Mouse (Mus musculus) bone marrow, adult 2 months (tissue): ENCODE data around the gene Ralgapa2. TPM values are rescaled to one million over a fixed set of nuclear protein-coding genes. Genes with fewer than 3 reads are reported as not detected.

Source experiments
- H3K27ac ChIP-seq: fragments of 200-500 bp; 2 replicates; pipeline ENCODE4 v1.5.1; 2012; ENCODE audit warnings: low read depth, mild to moderate bottlenecking, control low read depth, inconsistent platforms, low read length; ENCODE audit not compliant: control insufficient read depth, poor library complexity, insufficient read depth
- H3K4me1 ChIP-seq: fragments of 200-500 bp; 2 replicates; pipeline ENCODE4 v1.6.1; 2011; ENCODE audit warnings: low read length; ENCODE audit not compliant: control insufficient read depth, insufficient read depth
- H3K4me3 ChIP-seq: fragments of 200-500 bp; replicated peaks from 2 replicates; pipeline ENCODE3; 2011; ENCODE audit warnings: mild to moderate bottlenecking, low read depth, low read length, control low read depth; ENCODE audit not compliant: control insufficient read depth
- CTCF ChIP-seq: fragments of 200-500 bp; IDR thresholded peaks from 2 replicates; pipeline ENCODE4 v1.5.1; 2011; ENCODE audit warnings: low read length, control low read depth; ENCODE audit not compliant: control insufficient read depth, insufficient read depth
- POLR2A ChIP-seq: fragments of 200-500 bp; IDR thresholded peaks from 2 replicates; pipeline ENCODE4 v1.6.1; 2011; ENCODE audit warnings: low read depth, mild to moderate bottlenecking, control low read depth, low read length, borderline replicate concordance; ENCODE audit not compliant: control insufficient read depth
- WGBS: fragments of 180-500 bp; shearing (Covaris S2); methylation state at CpG from one replicate; pipeline ENCODE4 v1.1.7; 2018; 5-methylcytosine and 5-hydroxymethylcytosine counted together
- polyA plus RNA-seq: library from polyadenylated mRNA; stranded (reverse); fragments of >200 nt; gene quantifications from 2 replicates; pipeline ENCODE4 v1.2.4, GENCODE M21; 2011; ENCODE audit warnings: low replicate concordance; ENCODE audit not compliant: missing spikeins, insufficient read depth, insufficient read length

Gene Ralgapa2
- polyA plus RNA-seq, 1 experiment: 25.7 TPM

GRCm38 (mm10) chr2:146414484-146415291 is 97.5 kb downstream of the Ralgapa2 start:
- Histone ChIP-seq H3K27ac (no peak overlapping the region), H3K4me3 (no peak overlapping the region), H3K4me1 (no peaks in the 10 kb centered on the region)
- TF ChIP-seq POLR2A (no peak), CTCF (peak; percentile 65)
- whole genome bisulfite sequencing: 48% methylated on average over 8 of the region's 8 CpGs

- Histone ChIP-seq H3K4me1 (no peaks in the 10 kb centered on the region), H3K4me3 (no peak overlapping the region), H3K27ac (no peak overlapping the region)
- TF ChIP-seq CTCF: no peak
- TF ChIP-seq POLR2A: no peak
- WGBS: 69% methylated on average over 9 of the region's 9 CpGs
These were observed 99.4 kb downstream of the Ralgapa2 start for GRCm38 (mm10) chr2:146412733-146413132.

- WGBS: 81% methylated on average over 5 of the region's 5 CpGs
- H3K27ac ChIP-seq: no peak overlapping the region
- no peak for TF ChIP-seq POLR2A
- TF ChIP-seq CTCF: no peak
- no peaks in the 10 kb centered on the region for H3K4me1 ChIP-seq
- no peak overlapping the region for H3K4me3 ChIP-seq
These were observed 100.2 kb downstream of the Ralgapa2 start for GRCm38 (mm10) chr2:146411904-146412303.

GRCm38 (mm10) chr2:146407078-146407477 is 105.1 kb downstream of the Ralgapa2 start:
- Histone ChIP-seq H3K4me3 (no peak overlapping the region), H3K4me1 (no peaks in the 10 kb centered on the region), H3K27ac (no peak overlapping the region)
- 87% methylated on average over 4 of the region's 4 CpGs for WGBS
- TF ChIP-seq POLR2A (no peak), CTCF (no peak)

GRCm38 (mm10) chr2:146401588-146401987 is 110.6 kb downstream of the Ralgapa2 start:
- H3K4me1 ChIP-seq: no peaks in the 10 kb centered on the region
- no peak overlapping the region for H3K27ac ChIP-seq
- no peak for TF ChIP-seq CTCF
- TF ChIP-seq POLR2A: no peak
- no peak overlapping the region for H3K4me3 ChIP-seq

- Histone ChIP-seq H3K4me3 (no peak overlapping the region), H3K4me1 (no peaks in the 10 kb centered on the region), H3K27ac (no peak overlapping the region)
- 79% methylated on average over 2 of the region's 2 CpGs for WGBS
- no peak for TF ChIP-seq CTCF
- TF ChIP-seq POLR2A: no peak
These were observed 111.4 kb downstream of the Ralgapa2 start for GRCm38 (mm10) chr2:146400738-146401137.

GRCm38 (mm10) chr2:146398211-146398865 is 113.8 kb downstream of the Ralgapa2 start:
- Histone ChIP-seq H3K27ac (no peak overlapping the region), H3K4me3 (no peak overlapping the region), H3K4me1 (no peaks in the 10 kb centered on the region)
- WGBS: 81% methylated on average over 6 of the region's 6 CpGs
- TF ChIP-seq POLR2A: no peak
- no peak for TF ChIP-seq CTCF

GRCm38 (mm10) chr2:146387211-146387610 is 124.9 kb downstream of the Ralgapa2 start:
- no peak for TF ChIP-seq CTCF
- TF ChIP-seq POLR2A: no peak
- no peak overlapping the region for H3K27ac ChIP-seq
- H3K4me3 ChIP-seq: no peak overlapping the region
- H3K4me1 ChIP-seq: no peaks in the 10 kb centered on the region
- WGBS: 81% methylated on average over 2 of the region's 2 CpGs
